Mouse (Mus musculus) Muller cell, postnatal 12 days (primary cell): ENCODE data around the gene Cacnb4.

Source experiments
- DNase-seq: peaks from one replicate; pipeline ENCODE4 v3.0.0-alpha.2; 2015; ENCODE audit errors: inconsistent ontology term

The Cacnb4 gene

GRCm38 (mm10) chr2:52568131-52568530 lies 108.5 kb downstream of the Cacnb4 start:
- no peak for DNase-seq

GRCm38 (mm10) chr2:52567421-52567820 lies 109.2 kb downstream of the Cacnb4 start:
- no peak for DNase-seq

- DNase-seq, result no peak
Observed at GRCm38 (mm10) chr2:52563277-52563676, 113.4 kb downstream of the Cacnb4 start.

- DNase-seq, result no peak
Observed at GRCm38 (mm10) chr2:52562356-52562755, 114.3 kb downstream of the Cacnb4 start.

GRCm38 (mm10) chr2:52561137-52561536 lies 115.5 kb downstream of the Cacnb4 start:
- no peak for DNase-seq

GRCm38 (mm10) chr2:52560266-52560665 lies 116.4 kb downstream of the Cacnb4 start:
- no peak for DNase-seq

- DNase-seq, result no peak
Observed at GRCm38 (mm10) chr2:52558411-52558810, 118.2 kb downstream of the Cacnb4 start.

- DNase-seq, result no peak
Observed at GRCm38 (mm10) chr2:52557503-52558275, 118.9 kb downstream of the Cacnb4 start.

- DNase-seq, result no peak
Observed at GRCm38 (mm10) chr2:52556961-52557326, 119.7 kb downstream of the Cacnb4 start.

GRCm38 (mm10) chr2:52556298-52556960 lies 120.2 kb downstream of the Cacnb4 start:
- no peak for DNase-seq

- no peak for DNase-seq
Observed at GRCm38 (mm10) chr2:52548401-52548800, 128.2 kb downstream of the Cacnb4 start.

- DNase-seq, result no peak
Observed at GRCm38 (mm10) chr2:52547331-52547730, 129.3 kb downstream of the Cacnb4 start.

GRCm38 (mm10) chr2:52544527-52544926 lies 132.1 kb downstream of the Cacnb4 start:
- DNase-seq, result no peak

- no peak for DNase-seq
Observed at GRCm38 (mm10) chr2:52541068-52541467, 135.6 kb downstream of the Cacnb4 start.

- DNase-seq, result no peak
Observed at GRCm38 (mm10) chr2:52539318-52539717, 137.3 kb downstream of the Cacnb4 start.

- no peak for DNase-seq
Observed at GRCm38 (mm10) chr2:52537645-52538044, 139.0 kb downstream of the Cacnb4 start.

- DNase-seq, result no peak
Observed at GRCm38 (mm10) chr2:52537155-52537554, 139.5 kb downstream of the Cacnb4 start.

GRCm38 (mm10) chr2:52536511-52536910 lies 140.1 kb downstream of the Cacnb4 start:
- no peak for DNase-seq

- peak; percentile 28 for DNase-seq
Observed at GRCm38 (mm10) chr2:52533696-52534095, 142.9 kb downstream of the Cacnb4 start.

GRCm38 (mm10) chr2:52530521-52530920 lies 146.1 kb downstream of the Cacnb4 start:
- DNase-seq, result no peak

GRCm38 (mm10) chr2:52529245-52529644 lies 147.4 kb downstream of the Cacnb4 start:
- DNase-seq, result no peak

GRCm38 (mm10) chr2:52525876-52526592 lies 150.6 kb downstream of the Cacnb4 start:
- DNase-seq, result no peak
